Mouse (Mus musculus) cerebellum, adult 11-12 months (tissue): ENCODE data around the gene Tgfbr3.

ENCODE experiments used
- DNase-seq: peaks from one replicate; pipeline ENCODE4 v3.0.0; 2022

The Tgfbr3 gene

DNA sequence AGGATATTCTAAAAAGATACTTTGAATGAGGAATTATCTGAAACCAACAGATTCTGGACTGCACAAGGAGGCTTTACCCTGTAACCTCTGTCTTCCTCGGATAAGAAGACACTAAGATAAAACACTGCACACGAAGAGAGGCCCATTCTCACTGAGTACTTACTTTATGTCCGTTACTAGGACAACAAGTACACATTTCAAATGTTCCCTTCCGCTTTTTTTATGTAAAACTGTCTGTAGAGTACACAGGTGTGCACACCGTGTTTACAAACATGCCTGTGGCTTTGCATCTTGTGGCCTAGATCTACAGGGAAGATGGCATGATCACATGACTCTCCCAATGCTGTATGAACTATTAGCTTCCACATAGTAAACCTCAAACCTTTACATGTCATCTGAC is 146.6 kb downstream of the Tgfbr3 start:
- no peak for DNase-seq

DNA sequence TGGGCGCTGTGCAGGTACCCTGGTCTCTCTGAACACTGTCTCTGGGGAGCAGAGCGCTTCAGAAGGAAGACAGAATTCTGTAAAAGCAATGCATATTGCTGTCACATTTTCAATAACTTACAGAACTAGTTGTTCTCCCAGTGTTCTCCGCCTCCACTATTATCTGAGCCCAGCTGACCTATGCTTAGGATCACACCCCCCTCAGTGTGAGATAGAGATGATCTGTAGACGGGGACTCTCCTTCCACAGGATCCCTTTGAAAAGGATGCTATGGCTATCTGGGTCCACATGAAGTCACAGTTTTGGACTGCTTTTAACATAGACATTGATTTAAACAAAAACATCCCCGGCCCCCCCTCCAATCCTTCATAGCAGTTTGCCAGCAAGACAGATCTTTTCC is 148.1 kb downstream of the Tgfbr3 start:
- DNase-seq = no peak

DNA sequence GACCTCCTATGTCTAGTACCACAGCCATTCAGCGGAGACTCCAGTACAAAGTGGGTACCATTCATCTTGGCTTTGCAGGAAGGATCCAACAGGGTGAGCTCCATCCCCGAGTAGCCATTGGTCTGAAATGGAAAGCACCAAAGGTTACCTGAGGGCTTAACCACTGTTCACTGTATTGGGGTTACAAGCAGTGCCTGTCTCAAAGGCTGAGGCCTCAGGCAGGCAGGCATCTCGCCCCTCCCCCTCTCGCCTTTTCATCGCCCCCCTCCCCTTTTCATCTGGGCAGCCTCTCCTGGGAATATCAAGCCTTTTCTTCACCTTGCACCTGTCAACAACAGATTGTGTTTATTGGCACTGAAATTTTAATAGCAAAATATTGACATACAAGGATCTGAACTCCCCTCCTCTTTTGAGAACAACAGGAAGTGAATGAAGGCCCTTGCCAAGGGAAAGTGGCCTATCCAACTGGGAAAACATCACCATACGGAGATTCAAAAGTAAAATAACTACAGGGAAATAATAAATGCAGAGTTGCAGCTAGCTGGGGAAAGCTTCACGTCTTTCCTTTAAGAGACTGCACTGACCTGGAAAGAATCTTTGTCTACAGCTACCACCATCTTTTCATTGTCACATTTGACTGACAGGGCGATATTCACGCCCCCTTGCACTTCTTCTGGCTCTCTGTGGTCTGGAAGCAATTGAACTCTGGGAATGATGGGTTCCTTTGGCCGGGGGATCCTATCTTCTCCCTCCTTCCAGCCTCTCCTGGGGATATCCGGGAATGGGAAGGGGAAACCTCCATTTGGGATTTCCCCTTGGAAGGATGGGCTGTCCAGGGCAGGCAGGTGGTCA is 149.4 kb downstream of the Tgfbr3 start:
- no peak for DNase-seq

DNA sequence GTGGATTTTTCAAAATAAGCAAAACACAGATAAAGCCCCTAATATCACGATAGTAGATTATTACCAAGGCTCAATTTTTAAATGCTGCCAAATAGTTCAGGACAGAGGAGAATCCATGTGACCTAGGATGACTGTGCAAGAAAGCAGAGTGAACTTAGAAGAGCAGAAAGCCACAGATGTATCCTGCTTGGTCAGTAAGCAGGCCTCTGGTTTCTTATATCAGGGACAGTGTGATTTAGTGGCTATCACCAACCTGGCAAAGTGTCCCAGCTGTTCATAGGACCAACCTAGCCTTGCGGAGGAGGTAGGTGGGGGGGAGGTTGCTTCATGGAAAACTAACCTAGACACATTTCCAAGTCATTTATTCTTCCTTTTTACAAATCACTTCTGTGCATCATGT is 156.1 kb downstream of the Tgfbr3 start:
- no peak for DNase-seq

DNA sequence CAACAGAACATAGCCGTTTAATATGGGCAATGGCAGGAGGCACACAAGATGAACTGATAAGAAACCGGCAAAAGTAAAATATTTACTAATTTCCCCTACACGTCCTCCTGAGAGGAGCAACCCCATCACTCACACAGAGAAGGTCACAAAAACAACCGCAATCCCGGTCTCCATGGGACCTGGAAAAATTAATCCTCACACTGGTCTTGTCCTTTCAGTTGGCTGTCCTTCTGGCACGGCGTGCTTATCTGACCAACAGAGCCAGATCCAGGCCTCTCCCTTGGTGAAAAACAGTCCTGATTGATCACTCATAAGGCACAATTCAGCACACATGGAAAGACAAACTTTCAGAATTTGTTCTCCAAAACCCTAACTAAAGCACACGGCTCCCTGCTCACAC is 157.2 kb downstream of the Tgfbr3 start:
- DNase-seq = no peak

DNA sequence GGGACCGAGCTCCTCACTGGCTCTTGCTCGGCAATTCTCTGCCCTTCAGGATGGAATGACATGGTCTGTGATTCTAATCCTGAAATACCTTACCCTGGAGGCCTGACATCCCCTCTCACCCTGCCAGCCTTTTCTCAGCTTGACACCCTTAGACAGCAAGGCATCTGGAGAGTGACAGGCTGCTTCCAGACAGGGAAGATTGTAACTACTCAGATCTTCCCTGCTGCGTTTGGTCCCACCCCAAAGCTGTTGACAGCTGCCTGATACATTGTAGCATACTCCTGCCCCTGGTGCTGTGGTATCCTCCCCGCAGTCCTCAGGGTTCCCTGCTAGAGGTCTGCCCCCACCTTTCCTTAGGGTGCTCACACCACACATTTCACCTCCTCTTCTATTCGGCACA is 160.1 kb downstream of the Tgfbr3 start:
- no peak for DNase-seq

DNA sequence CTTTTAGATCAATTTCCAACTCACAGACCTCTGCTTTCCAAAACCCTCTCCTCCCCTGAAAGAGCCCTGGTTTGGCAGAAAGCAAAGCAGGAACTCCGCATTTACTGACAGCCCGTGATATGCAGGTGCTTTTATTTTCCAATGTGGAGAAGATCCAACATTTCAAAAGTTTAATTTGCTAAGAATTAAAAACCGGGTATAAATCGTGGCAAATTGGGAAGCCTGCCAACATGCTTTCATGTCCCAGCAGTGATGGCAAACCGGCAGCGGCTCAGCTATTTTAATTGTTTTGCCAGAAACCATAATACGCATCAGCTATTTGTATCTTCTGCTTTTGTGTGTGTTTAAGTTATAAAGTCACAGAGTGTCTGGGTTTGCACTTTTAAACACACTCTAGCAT is 162.9 kb downstream of the Tgfbr3 start:
- no peak for DNase-seq

DNA sequence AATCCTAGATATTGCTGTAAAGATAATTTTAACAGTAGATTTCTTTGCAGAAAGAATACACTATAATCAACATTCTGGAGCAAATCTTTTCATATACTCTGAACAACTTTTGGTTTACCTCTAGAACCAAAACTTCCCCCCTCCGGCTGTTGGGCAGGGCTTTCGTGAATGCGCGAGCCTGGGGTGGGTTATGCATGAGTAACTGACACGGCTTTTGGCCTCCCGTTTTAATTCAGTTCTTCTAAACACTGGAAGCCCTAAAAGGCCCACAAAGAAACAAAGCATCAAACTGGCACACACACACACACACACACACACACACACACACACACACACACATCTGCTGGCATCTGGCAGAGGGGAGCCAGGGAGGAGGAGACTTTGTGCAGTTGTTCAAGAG is 164.3 kb downstream of the Tgfbr3 start:
- no peak for DNase-seq

DNA sequence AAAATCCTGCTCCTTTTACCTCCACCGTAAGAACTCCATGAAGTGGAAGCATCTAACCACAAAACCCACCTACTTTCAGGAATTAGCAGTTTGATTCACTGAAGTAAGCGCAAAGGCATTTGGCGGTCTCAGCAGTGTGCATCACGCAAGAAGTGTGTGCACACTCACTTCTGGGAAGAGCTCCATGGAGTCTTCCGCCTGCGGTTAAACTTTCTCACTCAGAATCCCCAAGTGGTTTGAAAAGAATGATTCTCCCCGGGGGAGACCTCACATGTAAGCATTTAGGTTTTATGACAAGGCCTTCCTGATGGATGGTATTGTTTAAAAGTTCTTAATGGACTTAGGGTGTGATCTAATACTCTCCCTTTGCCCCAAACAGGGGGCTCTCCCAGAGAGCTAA is 164.9 kb downstream of the Tgfbr3 start:
- DNase-seq = no peak

DNA sequence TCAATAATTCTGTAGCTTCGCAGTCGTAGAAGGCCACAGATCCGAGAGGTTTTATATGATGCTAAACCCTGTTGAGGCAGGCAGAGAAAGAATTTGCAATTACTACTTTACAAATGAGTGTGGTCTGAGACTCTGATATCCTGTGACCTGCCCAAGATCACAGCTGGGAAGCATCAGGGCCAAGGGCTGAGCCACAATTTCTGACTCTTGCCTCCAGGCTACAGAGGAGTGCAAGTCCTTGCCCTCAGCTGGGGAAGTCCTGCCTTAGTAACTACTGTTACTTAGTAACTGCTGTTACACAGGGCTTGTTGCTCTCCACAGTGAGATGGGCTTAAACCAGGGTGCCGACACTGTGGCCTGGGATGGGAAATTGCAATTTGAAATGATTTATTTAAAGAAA is 166.8 kb downstream of the Tgfbr3 start:
- no peak for DNase-seq

DNA sequence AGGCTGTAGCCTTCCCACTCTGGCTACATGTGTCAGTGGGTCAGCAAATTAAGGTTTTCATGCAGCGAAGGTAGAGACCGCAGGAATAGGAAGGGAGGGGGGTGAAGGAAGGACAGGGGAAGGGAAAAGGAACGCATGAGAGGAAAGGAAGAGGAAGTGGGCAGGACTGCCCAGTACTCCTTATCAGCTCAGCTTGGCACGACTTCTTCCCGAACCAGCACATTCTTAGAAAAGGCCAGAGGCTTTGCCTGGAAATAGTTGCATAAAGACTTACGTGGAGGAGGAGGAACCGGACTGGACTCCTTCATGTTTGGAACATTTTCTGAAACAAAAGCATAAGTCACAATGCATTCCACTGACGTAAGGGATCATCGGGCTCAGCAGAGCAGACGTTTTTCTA is 168.3 kb downstream of the Tgfbr3 start:
- no peak for DNase-seq

DNA sequence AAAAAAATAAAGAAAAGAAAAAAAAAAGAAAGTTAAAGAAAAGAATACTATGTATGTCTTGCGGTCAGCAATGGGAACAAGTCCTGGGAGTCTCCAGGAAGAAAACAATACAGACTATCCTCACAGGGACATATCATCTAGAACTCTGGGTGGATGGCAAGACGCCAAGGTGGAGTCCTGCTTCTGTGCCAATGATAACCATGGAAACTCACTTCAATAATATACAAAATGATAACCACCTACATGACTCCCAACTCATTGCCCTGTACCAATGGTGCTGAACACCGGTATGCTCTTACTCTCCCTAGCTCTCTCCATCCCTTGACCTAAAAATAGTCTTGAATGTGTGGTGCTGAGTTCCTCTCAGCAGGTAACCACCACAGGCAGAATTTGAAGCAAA is 168.8 kb downstream of the Tgfbr3 start:
- DNase-seq = no peak

DNA sequence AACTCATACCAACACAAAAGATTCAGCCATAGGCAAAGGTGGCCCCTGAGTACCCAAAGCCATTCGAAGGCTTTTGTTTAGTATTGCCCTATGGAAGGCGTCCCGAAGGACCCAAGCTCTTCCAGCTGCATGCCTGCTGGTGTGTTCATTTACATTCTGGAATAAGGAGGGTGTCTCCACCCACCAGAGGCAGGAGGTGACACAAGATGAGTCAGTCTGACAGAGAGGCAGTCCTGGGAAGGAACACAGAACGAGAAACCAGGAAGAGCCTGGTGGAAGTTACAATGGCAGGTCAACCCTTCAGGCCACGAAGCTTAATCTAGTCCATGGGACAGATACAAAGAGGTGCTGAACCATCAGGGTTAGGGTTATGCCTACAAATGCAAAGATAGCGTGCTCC is 169.5 kb downstream of the Tgfbr3 start:
- no peak for DNase-seq

DNA sequence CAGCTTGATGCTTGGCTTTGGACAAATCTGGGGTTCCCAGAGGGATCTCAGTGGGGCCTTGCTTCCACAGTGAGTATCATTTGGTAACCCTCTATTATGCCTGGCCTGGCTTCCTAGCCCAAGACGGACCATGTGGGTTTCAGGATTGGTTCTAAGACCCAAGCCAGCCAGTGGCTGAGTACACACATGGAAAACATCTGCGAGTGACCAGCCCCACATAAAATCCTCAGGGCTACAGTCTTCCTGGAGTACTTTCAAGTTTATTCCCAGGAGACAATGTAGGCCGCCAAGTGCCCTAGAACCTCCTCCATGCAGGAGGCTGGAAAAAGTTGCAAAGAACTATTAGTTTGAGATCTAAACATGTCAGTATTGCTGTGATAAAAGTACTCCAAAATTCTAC is 172.6 kb downstream of the Tgfbr3 start:
- DNase-seq = no peak

DNA sequence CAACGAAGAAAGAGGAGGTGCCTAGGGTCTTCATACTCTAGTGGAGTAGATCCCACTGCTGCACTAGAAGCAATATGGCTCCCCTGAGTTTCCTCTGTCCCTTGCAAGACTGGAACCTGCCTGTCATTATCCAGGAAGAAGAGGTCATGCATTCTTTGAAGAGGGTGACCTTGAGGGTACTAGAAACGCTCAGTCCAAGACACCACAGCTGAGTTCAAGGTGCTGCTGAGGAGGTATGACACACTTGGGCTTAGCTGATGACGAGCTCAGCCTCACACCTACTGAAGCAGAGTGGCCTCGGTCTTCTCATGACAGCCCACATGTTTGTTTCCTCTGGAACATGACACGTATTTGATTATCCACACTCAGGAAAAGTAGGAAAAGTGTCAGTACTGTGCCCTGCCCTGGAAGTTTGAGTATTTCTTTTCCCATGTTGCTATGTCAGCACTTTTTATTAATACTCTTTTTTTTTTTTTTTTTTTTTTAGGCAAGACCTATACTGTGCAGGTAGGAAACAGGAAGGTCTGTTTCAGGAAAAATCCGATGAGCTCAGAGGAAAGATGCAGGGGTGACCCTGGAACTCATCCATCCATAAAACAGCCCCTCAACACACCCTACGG is 176.7 kb downstream of the Tgfbr3 start:
- DNase-seq = no peak

DNA sequence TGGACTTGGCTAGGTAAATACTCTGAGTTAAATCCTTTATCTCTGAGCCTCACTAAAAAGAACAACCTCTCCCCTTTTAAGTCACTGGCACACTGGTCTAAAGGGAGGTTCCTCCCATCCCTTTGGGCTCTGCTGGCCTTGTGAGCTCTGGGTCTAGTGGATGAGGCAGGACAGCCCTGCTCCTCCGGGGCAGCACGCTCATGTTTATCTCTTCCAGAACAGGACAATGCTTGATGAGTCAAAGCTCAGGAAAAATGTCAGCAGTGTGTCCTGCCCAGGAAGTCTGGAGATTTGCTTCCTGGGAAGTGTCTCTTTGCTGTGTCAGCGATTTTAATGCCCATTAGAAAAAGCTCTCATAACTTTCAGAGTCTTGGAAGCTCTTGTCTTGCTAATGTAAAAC is 177.6 kb downstream of the Tgfbr3 start:
- no peak for DNase-seq

DNA sequence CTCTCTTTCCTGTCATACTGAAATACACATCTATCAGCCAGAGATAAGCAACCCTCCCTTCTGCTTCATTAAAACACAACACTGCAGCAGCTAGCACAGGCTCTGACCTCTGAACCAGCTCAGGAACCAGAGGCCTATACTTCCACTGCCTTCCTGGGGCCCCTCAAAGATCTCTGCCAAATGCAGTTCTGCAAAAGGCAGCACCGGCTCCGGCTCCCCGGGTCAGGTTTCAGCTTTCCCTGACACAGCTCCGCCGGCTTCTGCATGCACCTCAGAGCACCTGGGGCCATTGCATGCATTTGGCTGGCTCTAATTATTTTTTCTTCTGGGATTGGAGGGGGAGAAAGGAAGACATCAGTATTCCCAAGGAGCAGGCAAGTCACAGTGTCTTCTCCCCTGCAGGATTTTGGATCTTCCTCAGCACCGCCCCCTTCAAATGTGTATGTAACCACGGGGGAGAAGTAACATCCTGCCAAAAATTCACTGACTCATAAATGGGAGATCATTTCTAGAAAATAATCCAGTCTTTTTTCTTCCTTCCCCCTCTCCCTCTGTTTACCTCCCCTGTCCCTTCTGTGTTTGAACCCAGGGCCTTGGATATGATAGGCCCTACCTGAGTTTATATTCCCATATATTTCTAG is 178.4 kb downstream of the Tgfbr3 start:
- peak; percentile 29 for DNase-seq

DNA sequence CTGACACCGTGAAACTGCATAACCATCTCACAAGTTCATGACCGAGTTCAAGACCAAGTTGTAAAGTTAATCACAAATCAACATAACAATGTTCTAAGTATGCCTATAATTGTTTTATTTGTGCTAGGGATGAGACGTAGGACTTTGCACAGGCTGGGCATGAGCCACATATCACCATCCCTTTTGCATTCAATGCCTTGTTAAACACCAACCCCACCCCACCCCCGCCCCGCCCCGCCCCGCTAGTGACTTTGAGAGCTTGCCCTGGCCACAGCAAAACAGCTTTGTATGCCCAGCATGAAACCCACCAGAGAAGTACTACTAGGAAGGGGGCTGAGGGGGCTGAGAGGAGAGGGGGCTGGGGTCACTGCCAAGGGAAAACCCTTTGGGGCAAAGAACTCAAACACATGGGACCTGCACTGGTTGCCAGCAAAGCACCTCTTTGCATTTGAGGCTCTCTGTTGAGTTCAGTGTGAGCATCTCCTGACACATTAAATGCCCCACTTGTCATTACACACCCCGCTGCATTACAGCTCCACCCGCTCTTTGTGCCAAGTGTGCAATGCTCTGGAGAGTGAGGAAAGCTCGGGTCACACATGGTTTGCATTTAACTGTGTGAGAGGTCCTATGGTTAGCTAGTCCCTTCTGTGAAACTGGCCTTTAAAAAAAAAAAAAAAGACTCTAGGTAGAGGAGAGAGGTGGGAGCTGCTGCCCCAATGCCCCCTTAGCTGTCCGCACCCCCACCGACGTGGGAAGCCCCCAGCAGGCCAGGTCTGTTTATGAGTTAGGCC is 179.1 kb downstream of the Tgfbr3 start:
- DNase-seq = no peak

DNA sequence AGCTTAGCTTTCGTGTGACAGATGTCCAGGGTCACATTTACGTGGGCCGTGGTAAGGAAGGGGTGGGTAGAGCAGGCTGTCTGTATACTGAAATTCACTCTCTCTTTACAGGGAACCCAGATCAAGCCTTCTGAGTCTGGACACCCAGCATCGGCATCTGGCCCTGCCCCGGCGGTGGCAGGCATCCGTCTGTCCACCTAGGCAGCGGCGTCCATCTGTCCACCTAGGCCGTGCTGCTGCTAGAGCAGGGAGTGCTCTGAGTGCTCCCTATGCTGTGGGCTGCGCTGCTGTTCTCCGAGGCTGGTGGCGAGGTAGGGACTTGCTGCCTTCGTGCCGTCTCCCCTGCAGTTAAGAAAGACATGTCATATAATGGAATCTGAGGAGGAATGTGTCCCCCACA is 180.0 kb downstream of the Tgfbr3 start:
- DNase-seq = no peak

DNA sequence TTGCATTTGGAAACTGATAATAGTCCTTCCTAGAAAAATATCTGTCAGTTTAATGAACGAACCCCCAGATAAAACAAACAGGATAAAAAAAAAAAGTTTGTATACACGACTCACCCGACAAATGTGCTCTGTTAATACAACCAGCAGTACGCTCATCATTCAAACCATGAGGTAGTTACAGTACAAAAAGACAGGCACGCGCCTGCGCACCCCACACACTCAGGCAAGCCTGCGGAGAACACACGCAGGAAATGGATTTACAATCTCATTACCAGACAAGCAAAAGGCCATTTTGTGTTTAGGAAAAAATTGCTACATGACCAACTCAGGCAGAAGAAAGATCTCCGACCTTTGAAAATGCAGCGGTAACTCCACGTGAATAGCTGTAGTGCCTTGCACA is 182.6 kb downstream of the Tgfbr3 start:
- no peak for DNase-seq

DNA sequence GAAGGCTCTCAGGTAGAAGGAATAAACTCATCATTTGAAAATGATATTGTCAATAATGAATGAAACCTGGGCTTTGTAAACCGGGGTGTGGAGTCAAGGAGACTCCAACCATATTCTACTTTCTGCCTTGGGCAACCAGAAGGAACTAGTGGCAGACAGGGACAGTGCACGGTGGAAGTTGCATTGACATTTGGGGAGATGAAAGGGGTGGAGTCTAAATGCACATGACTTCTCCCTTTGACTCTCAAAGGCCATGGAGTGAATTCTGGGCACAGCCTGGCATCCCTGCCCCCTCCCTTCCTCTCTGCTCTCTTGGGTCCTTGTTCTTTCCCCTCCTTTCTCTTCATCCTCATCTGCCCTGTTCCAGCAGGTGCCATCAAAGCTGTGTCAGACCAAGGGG is 183.3 kb downstream of the Tgfbr3 start:
- no peak for DNase-seq

DNA sequence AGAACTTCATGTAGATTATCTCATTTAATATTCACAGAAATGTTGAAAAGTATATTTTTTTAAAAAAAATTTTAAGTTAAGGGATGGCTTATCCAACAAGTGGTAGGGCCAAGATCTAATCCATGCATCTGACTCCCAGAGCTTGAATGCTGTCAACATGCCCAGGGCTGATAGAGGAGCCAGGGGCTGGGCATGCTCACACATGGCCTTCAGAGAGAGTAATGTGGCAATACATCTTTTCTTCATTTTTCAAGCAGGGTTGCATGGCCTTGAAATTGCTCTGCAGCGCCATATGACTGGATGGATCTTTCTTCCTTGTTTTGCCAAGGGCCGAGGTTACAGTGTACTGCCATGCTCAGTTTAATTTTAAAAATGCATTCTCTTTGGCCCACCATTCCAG is 185.8 kb downstream of the Tgfbr3 start:
- no peak for DNase-seq

DNA sequence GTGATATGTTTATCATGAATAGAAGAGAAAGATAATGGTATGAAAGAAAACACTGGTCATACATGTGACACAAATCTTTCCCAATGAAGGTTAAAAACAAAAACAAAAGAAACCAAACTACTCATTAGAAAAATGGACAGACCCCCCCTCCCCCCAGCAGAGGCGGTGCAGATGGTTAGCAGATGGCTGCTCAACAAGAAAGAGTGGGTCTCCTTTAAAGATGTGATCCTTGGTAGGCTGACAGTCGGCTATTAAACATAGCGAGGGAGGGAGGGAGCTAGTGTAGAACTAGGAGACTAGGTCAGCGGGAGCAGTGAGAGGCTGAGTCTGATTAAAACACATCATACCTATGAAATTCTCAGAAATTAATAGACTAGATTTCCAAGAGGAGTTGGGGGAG is 186.5 kb downstream of the Tgfbr3 start:
- DNase-seq = no peak

DNA sequence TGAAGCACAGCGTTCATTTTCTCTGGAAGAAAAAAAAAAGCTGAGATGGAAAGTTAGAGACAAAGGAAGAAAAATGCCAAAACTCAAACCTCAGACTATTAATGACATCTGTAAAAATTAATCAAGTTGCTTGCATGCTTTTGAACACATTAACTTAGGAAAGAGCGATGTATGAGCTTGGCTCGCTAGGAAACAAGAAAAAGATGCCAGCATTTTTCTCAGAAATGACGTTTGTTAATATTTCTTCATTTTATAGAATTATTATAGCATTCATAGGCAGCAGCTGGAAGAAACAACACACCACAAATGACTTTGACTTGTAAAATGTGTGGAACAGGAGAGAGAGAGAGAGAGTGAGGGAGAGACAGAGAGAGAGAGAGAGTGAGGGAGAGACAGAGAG is 187.7 kb downstream of the Tgfbr3 start:
- DNase-seq = no peak
